Mouse (Mus musculus): ENCODE measurements at regions not wholly inside any gene's neighbourhood (a gene's known extent, or its start where the extent isn't known, plus 50 kb on each side); places are given as distances from the start of the nearest gene placed in this dataset.
A peak's percentile ranks its signal among the peaks of the same experiment; 100 is the strongest.

DNA sequence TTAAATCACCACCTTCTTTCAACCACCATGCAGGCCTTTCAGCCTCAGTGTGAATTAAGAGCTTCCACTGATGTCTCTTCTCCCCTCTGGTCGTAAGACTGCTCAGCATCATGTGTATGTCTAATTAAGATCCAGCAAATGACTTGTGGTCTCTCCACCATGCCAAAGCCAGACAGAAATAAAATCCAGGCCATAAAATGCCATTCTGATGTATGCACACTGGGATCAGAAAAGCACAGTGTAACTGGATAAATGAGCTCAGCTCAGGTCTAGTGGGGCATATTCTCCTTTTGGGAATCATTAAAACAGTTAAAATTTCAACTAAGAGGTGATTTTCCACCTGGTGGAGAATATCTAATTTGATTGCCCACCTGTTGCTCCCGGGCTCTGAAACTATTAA is 136.5 kb downstream of the Slc5a7 start:
- DNase-seq (ENCODE audit: low spot score) (no peak), ATAC-seq (ENCODE audit: low read depth) (no peak; the same call in 1 of the 2 replicates)
- 66% methylated on average over 2 of the region's 2 CpGs for WGBS
- Histone ChIP-seq H3K27ac (replicated peaks; ENCODE audit: low read depth, low read length) (no peak overlapping the region), H3K4me2 (ENCODE audit: low read depth, low read length) (no peak overlapping the region), H3K4me3 (ENCODE audit: low read depth, low read length) (no peak overlapping the region), H3K4me1 (ENCODE audit: control insufficient read depth, insufficient read depth, low read length) (no peaks in the 10 kb centered on the region), H3K9ac (ENCODE audit: low read depth, low read length) (no peak overlapping the region), H3K27me3 (replicated peaks; ENCODE audit: control insufficient read depth, insufficient read depth, low read length) (no peaks in the 10 kb centered on the region), H3K36me3 (ENCODE audit: control insufficient read depth, insufficient read depth, low read length) (no peaks in the 10 kb centered on the region), H3K9me3 (ENCODE audit: control insufficient read depth, low read length) (no peaks in the 10 kb centered on the region)

DNA sequence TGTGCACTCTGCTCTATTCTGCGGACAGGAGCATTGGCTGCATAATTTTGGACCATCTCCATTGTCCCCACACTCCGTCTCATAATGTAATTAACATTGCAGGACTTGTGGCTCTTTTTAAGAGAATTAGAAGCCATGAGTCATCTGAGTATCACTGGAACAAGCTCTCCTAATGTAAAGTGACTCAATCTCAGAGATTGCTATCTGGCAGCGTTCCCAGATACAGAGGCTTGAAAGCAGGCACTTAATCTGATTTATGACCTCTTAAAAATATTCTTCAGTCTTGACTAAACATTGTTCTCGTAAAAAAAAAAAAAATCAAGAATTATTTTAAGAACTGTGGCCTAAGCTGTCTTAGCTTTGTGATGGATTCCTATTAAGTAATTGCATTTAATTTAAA is 140.1 kb downstream of the Slc5a7 start:
- H3K4me3 ChIP-seq (ENCODE audit: low read depth, low read length), result no peak overlapping the region
- peak; percentile 55 for DNase-seq (ENCODE audit: low spot score)
- no peaks in the 10 kb centered on the region for H3K4me1 ChIP-seq (ENCODE audit: control insufficient read depth, insufficient read depth, low read length)
- no peak overlapping the region for H3K27ac ChIP-seq (replicated peaks; ENCODE audit: low read depth, low read length)
- no peak for ATAC-seq (ENCODE audit: low read depth)
- H3K9me3 ChIP-seq (ENCODE audit: control insufficient read depth, low read length), result no peaks in the 10 kb centered on the region
- H3K36me3 ChIP-seq (ENCODE audit: control insufficient read depth, insufficient read depth, low read length), result no peaks in the 10 kb centered on the region
- no peak overlapping the region for H3K9ac ChIP-seq (ENCODE audit: low read depth, low read length)
- WGBS, result 54% methylated on average over 4 of the region's 4 CpGs
- no peaks in the 10 kb centered on the region for H3K27me3 ChIP-seq (replicated peaks; ENCODE audit: control insufficient read depth, insufficient read depth, low read length)
- no peak overlapping the region for H3K4me2 ChIP-seq (ENCODE audit: low read depth, low read length)

- Histone ChIP-seq H3K4me1 (ENCODE audit: control insufficient read depth, insufficient read depth, low read length) (no peaks in the 10 kb centered on the region), H3K9me3 (ENCODE audit: control insufficient read depth, low read length) (no peaks in the 10 kb centered on the region), H3K4me2 (ENCODE audit: low read depth, low read length) (no peak overlapping the region), H3K27me3 (replicated peaks; ENCODE audit: control insufficient read depth, insufficient read depth, low read length) (no peaks in the 10 kb centered on the region), H3K9ac (ENCODE audit: low read depth, low read length) (no peak overlapping the region), H3K4me3 (ENCODE audit: low read depth, low read length) (no peak overlapping the region), H3K36me3 (ENCODE audit: control insufficient read depth, insufficient read depth, low read length) (no peaks in the 10 kb centered on the region), H3K27ac (replicated peaks; ENCODE audit: low read depth, low read length) (no peak overlapping the region)
- no peak for DNase-seq (ENCODE audit: low spot score)
- WGBS, result 91% methylated on average over 1 of the region's 1 CpGs
- no peak for ATAC-seq (ENCODE audit: low read depth)
Measured at GRCm38 (mm10) chr17:54158330-54158729, 140.5 kb downstream of the Slc5a7 start.

- H3K9ac ChIP-seq (ENCODE audit: low read depth, low read length), result no peak overlapping the region
- ATAC-seq (ENCODE audit: low read depth) (no peak), DNase-seq (ENCODE audit: low spot score) (no peak)
- H3K27ac ChIP-seq (replicated peaks; ENCODE audit: low read depth, low read length), result no peak overlapping the region
- H3K36me3 ChIP-seq (ENCODE audit: control insufficient read depth, insufficient read depth, low read length), result no peaks in the 10 kb centered on the region
- no peaks in the 10 kb centered on the region for H3K4me1 ChIP-seq (ENCODE audit: control insufficient read depth, insufficient read depth, low read length)
- H3K27me3 ChIP-seq (replicated peaks; ENCODE audit: control insufficient read depth, insufficient read depth, low read length), result no peaks in the 10 kb centered on the region
- 67% methylated on average over 1 of the region's 1 CpGs for WGBS
- H3K9me3 ChIP-seq (ENCODE audit: control insufficient read depth, low read length), result no peaks in the 10 kb centered on the region
- H3K4me3 ChIP-seq (ENCODE audit: low read depth, low read length), result no peak overlapping the region
- H3K4me2 ChIP-seq (ENCODE audit: low read depth, low read length), result no peak overlapping the region
Measured at GRCm38 (mm10) chr17:54155801-54156200, 143.0 kb downstream of the Slc5a7 start.

GRCm38 (mm10) chr17:54154536-54154935 is 144.3 kb downstream of the Slc5a7 start:
- ATAC-seq (ENCODE audit: low read depth), result no peak
- no peaks in the 10 kb centered on the region for H3K4me1 ChIP-seq (ENCODE audit: control insufficient read depth, insufficient read depth, low read length)
- H3K9me3 ChIP-seq (ENCODE audit: control insufficient read depth, low read length), result no peaks in the 10 kb centered on the region
- H3K36me3 ChIP-seq (ENCODE audit: control insufficient read depth, insufficient read depth, low read length), result no peaks in the 10 kb centered on the region
- no peak overlapping the region for H3K9ac ChIP-seq (ENCODE audit: low read depth, low read length)
- H3K4me2 ChIP-seq (ENCODE audit: low read depth, low read length), result no peak overlapping the region
- DNase-seq (ENCODE audit: low spot score), result no peak
- H3K27me3 ChIP-seq (replicated peaks; ENCODE audit: control insufficient read depth, insufficient read depth, low read length), result no peaks in the 10 kb centered on the region
- no peak overlapping the region for H3K4me3 ChIP-seq (ENCODE audit: low read depth, low read length)
- H3K27ac ChIP-seq (replicated peaks; ENCODE audit: low read depth, low read length), result no peak overlapping the region

All from embryonic facial prominence, embryonic 14.5 days (tissue).